Mouse (Mus musculus) embryonic facial prominence, embryonic 15.5 days (tissue): ENCODE data around the gene Chrdl2. TPM values are rescaled to one million over a fixed set of nuclear protein-coding genes. Genes with fewer than 3 reads are reported as not detected.

Experiments used
- ATAC-seq: fragments of 200-750 bp; cut with Nextera tagmentation; 2 replicates; pipeline ENCODE4 v1.8.0; 2017; ENCODE audit warnings: low read depth, moderate TSS enrichment; ENCODE audit not compliant: insufficient number of reproducible peaks, low FRiP score, low TSS enrichment
- H3K27ac ChIP-seq: fragments of 300-500 bp; sonication (generic); replicated peaks from 2 replicates; pipeline ENCODE4 v1.5.1; 2015; ENCODE audit warnings: mild to moderate bottlenecking, inconsistent platforms
- H3K27me3 ChIP-seq: fragments of 300-500 bp; sonication (generic); 2 replicates; pipeline ENCODE4 v1.6.1; 2015; ENCODE audit warnings: inconsistent platforms
- H3K36me3 ChIP-seq: fragments of 300-500 bp; sonication (generic); 2 replicates; pipeline ENCODE4 v1.6.1; 2015; ENCODE audit warnings: mild to moderate bottlenecking, inconsistent platforms
- H3K4me1 ChIP-seq: fragments of 300-500 bp; sonication (generic); 2 replicates; pipeline ENCODE4 v1.6.1; 2015; ENCODE audit warnings: inconsistent platforms
- H3K4me2 ChIP-seq: fragments of 300-500 bp; sonication (generic); replicated peaks from 2 replicates; pipeline ENCODE4 v1.6.1; 2015; ENCODE audit warnings: mild to moderate bottlenecking, inconsistent platforms
- H3K4me3 ChIP-seq: fragments of 300-500 bp; sonication (generic); replicated peaks from 2 replicates; pipeline ENCODE4 v1.5.1; 2015; ENCODE audit warnings: mild to moderate bottlenecking, inconsistent platforms
- H3K9ac ChIP-seq: fragments of 300-500 bp; sonication (generic); 2 replicates; pipeline ENCODE4 v1.6.1; 2015; ENCODE audit warnings: inconsistent platforms
- H3K9me3 ChIP-seq: fragments of 300-500 bp; sonication (generic); replicated peaks from 2 replicates; pipeline ENCODE4 v1.6.1; 2016; ENCODE audit warnings: inconsistent platforms
- WGBS: fragments of 180-500 bp; shearing (Covaris S2); methylation state at CpG from one replicate; pipeline ENCODE4 v1.1.7; 2015; 5-methylcytosine and 5-hydroxymethylcytosine counted together
- polyA plus RNA-seq: library from polyadenylated mRNA; unstranded; fragments of >200 nt; fragmentation: Nextera tagmentation; extraction: Ambion mirVana; gene quantifications from 2 replicates; pipeline ENCODE4 v1.2.1, GENCODE M21; 2015

The Chrdl2 gene
- polyA plus RNA-seq, 1 experiment from 2014 or later: 1.8 TPM

GRCm38 (mm10) chr7:99989844-99990760 lies 15.9 kb upstream of the Chrdl2 start:
- H3K4me1 ChIP-seq: no peaks in the 10 kb centered on the region
- WGBS: 64% methylated on average over 15 of the region's 15 CpGs
- no peak for ATAC-seq
- no peak overlapping the region for H3K4me3 ChIP-seq
- H3K27me3 ChIP-seq: no peaks in the 10 kb centered on the region
- no peak overlapping the region for H3K27ac ChIP-seq
- no peaks in the 10 kb centered on the region for H3K36me3 ChIP-seq
- H3K4me2 ChIP-seq: no peak overlapping the region
- no peak overlapping the region for H3K9ac ChIP-seq
- H3K9me3 ChIP-seq: no peaks in the 10 kb centered on the region

- no peak for ATAC-seq
- Histone ChIP-seq H3K4me2 (no peak overlapping the region), H3K4me3 (no peak overlapping the region)
Measured at GRCm38 (mm10) chr7:99990990-99991707, 14.8 kb upstream of the Chrdl2 start.

GRCm38 (mm10) chr7:99993159-99993558 lies 12.8 kb upstream of the Chrdl2 start:
- Histone ChIP-seq H3K4me2 (no peak overlapping the region), H3K9me3 (no peaks in the 10 kb centered on the region), H3K27me3 (no peaks in the 10 kb centered on the region), H3K4me1 (no peaks in the 10 kb centered on the region), H3K9ac (no peak overlapping the region), H3K27ac (no peak overlapping the region), H3K4me3 (no peak overlapping the region), H3K36me3 (no peaks in the 10 kb centered on the region)
- no peak for ATAC-seq
- 78% methylated on average over 7 of the region's 7 CpGs for WGBS

More at GRCm38 (mm10) chr7:99990990-99991707, 14.8 kb upstream of the Chrdl2 start:
- H3K27ac ChIP-seq: no peak overlapping the region
- H3K9ac ChIP-seq: no peak overlapping the region
- H3K36me3 ChIP-seq: no peaks in the 10 kb centered on the region
- 74% methylated on average over 8 of the region's 8 CpGs for WGBS
- H3K4me1 ChIP-seq: no peaks in the 10 kb centered on the region
- H3K9me3 ChIP-seq: no peaks in the 10 kb centered on the region
- H3K27me3 ChIP-seq: no peaks in the 10 kb centered on the region

- H3K4me1 ChIP-seq: no peaks in the 10 kb centered on the region
- no peak for ATAC-seq
- H3K4me2 ChIP-seq: no peak overlapping the region
- 73% methylated on average over 7 of the region's 7 CpGs for WGBS
- H3K9me3 ChIP-seq: no peaks in the 10 kb centered on the region
- no peak overlapping the region for H3K4me3 ChIP-seq
- no peaks in the 10 kb centered on the region for H3K36me3 ChIP-seq
- H3K27me3 ChIP-seq: no peaks in the 10 kb centered on the region
- no peak overlapping the region for H3K9ac ChIP-seq
- no peak overlapping the region for H3K27ac ChIP-seq
Measured at GRCm38 (mm10) chr7:99995186-99995585, 10.8 kb upstream of the Chrdl2 start.

GRCm38 (mm10) chr7:99998668-99999067 lies 7.3 kb upstream of the Chrdl2 start:
- Histone ChIP-seq H3K9ac (no peak overlapping the region), H3K4me2 (no peak overlapping the region), H3K27ac (no peak overlapping the region), H3K36me3 (no peaks in the 10 kb centered on the region), H3K4me1 (no peaks in the 10 kb centered on the region), H3K9me3 (no peaks in the 10 kb centered on the region), H3K27me3 (no peaks in the 10 kb centered on the region), H3K4me3 (no peak overlapping the region)
- 80% methylated on average over 3 of the region's 3 CpGs for WGBS
- ATAC-seq: no peak

- Histone ChIP-seq H3K9ac (no peak overlapping the region), H3K4me2 (no peak overlapping the region), H3K27ac (no peak overlapping the region), H3K27me3 (peaks cover 45% of the 10 kb centered on the region), H3K36me3 (no peaks in the 10 kb centered on the region), H3K4me3 (no peak overlapping the region), H3K9me3 (no peaks in the 10 kb centered on the region), H3K4me1 (peaks cover 13% of the 10 kb centered on the region)
- WGBS: 54% methylated on average over 9 of the region's 9 CpGs
- no peak for ATAC-seq
Measured at GRCm38 (mm10) chr7:100003781-100004180, 2.2 kb upstream of the Chrdl2 start.

GRCm38 (mm10) chr7:100006411-100006810 lies 439 bp downstream of the Chrdl2 start:
- H3K9me3 ChIP-seq: no peaks in the 10 kb centered on the region
- H3K4me1 ChIP-seq: peaks cover 13% of the 10 kb centered on the region
- peak overlapping the region; percentile 51; the same call in 1 of the 2 replicates for H3K4me3 ChIP-seq
- H3K4me2 ChIP-seq: peak overlapping the region; percentile 97
- WGBS: 4% methylated on average over 11 of the region's 11 CpGs
- no peak overlapping the region for H3K9ac ChIP-seq
- ATAC-seq: no peak
- peaks cover 66% of the 10 kb centered on the region for H3K27me3 ChIP-seq
- no peak overlapping the region for H3K27ac ChIP-seq
- H3K36me3 ChIP-seq: no peaks in the 10 kb centered on the region

- Histone ChIP-seq H3K4me3 (no peak overlapping the region), H3K4me1 (peaks cover 13% of the 10 kb centered on the region), H3K27me3 (peaks cover 65% of the 10 kb centered on the region), H3K27ac (no peak overlapping the region), H3K4me2 (no peak overlapping the region), H3K36me3 (no peaks in the 10 kb centered on the region), H3K9ac (no peak overlapping the region), H3K9me3 (no peaks in the 10 kb centered on the region)
- ATAC-seq: no peak
- WGBS: 91% methylated on average over 4 of the region's 4 CpGs
Measured at GRCm38 (mm10) chr7:100008765-100009164, 2.8 kb downstream of the Chrdl2 start.

- Histone ChIP-seq H3K4me1 (peaks cover 13% of the 10 kb centered on the region), H3K4me2 (no peak overlapping the region), H3K27ac (no peak overlapping the region), H3K9me3 (no peaks in the 10 kb centered on the region), H3K27me3 (peaks cover 61% of the 10 kb centered on the region), H3K4me3 (no peak overlapping the region), H3K9ac (no peak overlapping the region), H3K36me3 (no peaks in the 10 kb centered on the region)
- ATAC-seq: 0 out of 2 replicates have a peak, but pooled peaks have one; percentile 25
- 8% methylated on average over 11 of the region's 11 CpGs for WGBS
Measured at GRCm38 (mm10) chr7:100009640-100010039, 3.7 kb downstream of the Chrdl2 start.

GRCm38 (mm10) chr7:100010711-100011110 lies 4.7 kb downstream of the Chrdl2 start:
- ATAC-seq: no peak
- Histone ChIP-seq H3K9me3 (no peaks in the 10 kb centered on the region), H3K4me3 (no peak overlapping the region), H3K27me3 (peaks cover 50% of the 10 kb centered on the region), H3K27ac (no peak overlapping the region), H3K36me3 (no peaks in the 10 kb centered on the region), H3K4me2 (no peak overlapping the region), H3K4me1 (peaks cover 8% of the 10 kb centered on the region), H3K9ac (no peak overlapping the region)
- 25% methylated on average over 5 of the region's 5 CpGs for WGBS

GRCm38 (mm10) chr7:100012085-100012484 lies 6.1 kb downstream of the Chrdl2 start:
- no peaks in the 10 kb centered on the region for H3K9me3 ChIP-seq
- H3K9ac ChIP-seq: no peak overlapping the region
- 54% methylated on average over 8 of the region's 8 CpGs for WGBS
- H3K36me3 ChIP-seq: no peaks in the 10 kb centered on the region
- no peaks in the 10 kb centered on the region for H3K4me1 ChIP-seq
- peaks cover 38% of the 10 kb centered on the region for H3K27me3 ChIP-seq
- no peak overlapping the region for H3K4me2 ChIP-seq
- no peak overlapping the region for H3K27ac ChIP-seq
- ATAC-seq: no peak
- no peak overlapping the region for H3K4me3 ChIP-seq
